Mouse (Mus musculus): Measurements from ENCODE around the gene Mapkap1.

- peak; percentile 85 for TF ChIP-seq CTCF (IDR thresholded peaks at IDR 0.05; ENCODE audit: low read depth)
- TF ChIP-seq EP300 (IDR thresholded peaks at IDR 0.05; ENCODE audit: low read depth): no peak
These were observed 238.3 kb downstream of the Mapkap1 start for GRCm38 (mm10) chr2:34644571-34645526.

Data from liver, embryonic 14.5 days (tissue).